Comparison of ENCODE assay signal across 23 mouse cellular contexts in the genomic region with DNA sequence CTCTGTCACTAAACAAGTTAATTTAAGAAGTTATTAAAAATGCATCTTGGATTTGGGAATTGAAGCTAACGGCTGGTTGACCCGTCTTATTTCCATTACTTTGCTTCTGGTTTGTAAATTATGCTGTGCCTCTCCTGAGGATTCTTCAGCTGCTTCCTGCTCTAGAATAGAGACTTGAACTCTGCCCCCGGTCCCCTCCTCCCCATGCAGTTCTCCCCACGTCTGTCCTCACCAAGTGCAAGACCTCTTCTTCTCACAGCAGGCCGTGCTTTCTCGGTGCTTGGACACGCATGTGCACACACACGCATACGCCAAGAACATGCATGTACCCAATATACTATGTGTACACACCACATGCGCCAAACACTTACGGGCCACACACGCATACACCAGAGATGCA.
"Had no signal": no experiment of that assay in that cellular context is flagged by ENCODE, and none has a peak within 500 bp of the region (broad histone marks: within the 10 kb centered on the region; RNA-seq: fewer than 3 reads in every experiment).

No protein-coding gene starts in this region.

- H3K27ac ChIP-seq: embryonic facial prominence, embryonic 10.5 days; embryonic facial prominence, embryonic 12.5 days; embryonic facial prominence, embryonic 13.5 days; embryonic facial prominence, embryonic 15.5 days; forebrain, embryonic 10.5 days; forebrain, embryonic 12.5 days; forebrain, embryonic 13.5 days; forebrain, embryonic 15.5 days had no signal

- DNase-seq: cerebellum, adult 18-20 months; cerebellum, adult 2 months; cerebellum, adult 8-10 months; cerebellum, adult 9-10 months; cerebellum, adult 9-11 months; cerebellum, postnatal 36 days; embryo, embryonic 11 days; forebrain, postnatal 0 days; gastrocnemius, postnatal 10 days; gastrocnemius, postnatal 25 days; gastrocnemius, postnatal 36 days had no signal

- H3K4me3 ChIP-seq: embryonic facial prominence, embryonic 10.5 days; embryonic facial prominence, embryonic 12.5 days; embryonic facial prominence, embryonic 13.5 days; embryonic facial prominence, embryonic 15.5 days; erythroblast, embryonic 14.5 days; forebrain, embryonic 10.5 days; forebrain, embryonic 12.5 days; forebrain, embryonic 13.5 days; forebrain, embryonic 15.5 days; heart, adult 2 months had no signal

- H3K27me3 ChIP-seq: embryonic facial prominence, embryonic 12.5 days; embryonic facial prominence, embryonic 13.5 days; embryonic facial prominence, embryonic 15.5 days; forebrain, embryonic 12.5 days; forebrain, embryonic 13.5 days; forebrain, embryonic 15.5 days had no signal

- ATAC-seq: forebrain, embryonic 13.5 days; forebrain, embryonic 14.5 days; forebrain, embryonic 15.5 days; forebrain, embryonic 16.5 days; forebrain, postnatal 0 days had no signal

- H3K36me3 ChIP-seq: embryonic facial prominence, embryonic 10.5 days; embryonic facial prominence, embryonic 12.5 days; embryonic facial prominence, embryonic 15.5 days; forebrain, embryonic 10.5 days; forebrain, embryonic 12.5 days; forebrain, embryonic 15.5 days had no signal

- H3K4me2 ChIP-seq: embryonic facial prominence, embryonic 12.5 days; embryonic facial prominence, embryonic 13.5 days; embryonic facial prominence, embryonic 15.5 days; forebrain, embryonic 12.5 days; forebrain, embryonic 13.5 days; forebrain, embryonic 15.5 days had no signal

- H3K4me1 ChIP-seq: forebrain, embryonic 12.5 days had no signal

- H3K9ac ChIP-seq: embryonic facial prominence, embryonic 12.5 days; embryonic facial prominence, embryonic 13.5 days; embryonic facial prominence, embryonic 15.5 days; forebrain, embryonic 12.5 days; forebrain, embryonic 13.5 days; forebrain, embryonic 15.5 days; forebrain, postnatal 0 days had no signal

- H3K9me3 ChIP-seq: embryonic facial prominence, embryonic 10.5 days; embryonic facial prominence, embryonic 12.5 days; embryonic facial prominence, embryonic 13.5 days; embryonic facial prominence, embryonic 15.5 days; forebrain, embryonic 10.5 days; forebrain, embryonic 12.5 days; forebrain, embryonic 13.5 days; forebrain, embryonic 15.5 days had no signal
